Mouse (Mus musculus) kidney, postnatal 4 days (tissue): ENCODE measurements at regions not wholly inside any gene's neighbourhood (a gene's known extent, or its start where the extent isn't known, plus 50 kb on each side); places are given as distances from the start of the nearest gene placed in this dataset.

Experiments used
- DNase-seq, 2 experiments: peaks; one replicate each; pipeline ENCODE4 v3.0.0; 2021; ENCODE audit warnings: mixed read lengths in 2 of 2

GRCm38 (mm10) chr7:36090291-36091123 is 287.7 kb upstream of the Zfp507 start:
- peak; percentile 44 to 60 for DNase-seq

GRCm38 (mm10) chr7:36087598-36087997 is 284.8 kb upstream of the Zfp507 start:
- no peak for DNase-seq

- peak in 1 of 2 experiments; percentile 31 for DNase-seq
Measured at GRCm38 (mm10) chr7:36078666-36079065, 275.9 kb upstream of the Zfp507 start.

GRCm38 (mm10) chr7:36078089-36078654 is 275.4 kb upstream of the Zfp507 start:
- DNase-seq = no peak

GRCm38 (mm10) chr7:36077271-36077670 is 274.5 kb upstream of the Zfp507 start:
- DNase-seq = no peak

- DNase-seq = peak; percentile 20 to 45
Measured at GRCm38 (mm10) chr7:36076021-36076441, 273.2 kb upstream of the Zfp507 start.

GRCm38 (mm10) chr7:36071774-36072173 is 269.0 kb upstream of the Zfp507 start:
- DNase-seq = peak; percentile 72 to 76

GRCm38 (mm10) chr7:36066725-36067124 is 263.9 kb upstream of the Zfp507 start:
- no peak for DNase-seq

GRCm38 (mm10) chr7:36061679-36062078 is 258.9 kb upstream of the Zfp507 start:
- DNase-seq = no peak

GRCm38 (mm10) chr7:36060426-36060825 is 257.6 kb upstream of the Zfp507 start:
- DNase-seq = no peak

- DNase-seq = no peak
Measured at GRCm38 (mm10) chr7:36046053-36046452, 243.2 kb upstream of the Zfp507 start.

GRCm38 (mm10) chr7:36031881-36032280 is 229.1 kb upstream of the Zfp507 start:
- DNase-seq = no peak

GRCm38 (mm10) chr7:36023015-36023414 is 220.2 kb upstream of the Zfp507 start:
- DNase-seq = no peak

GRCm38 (mm10) chr7:36022489-36022888 is 219.7 kb upstream of the Zfp507 start:
- no peak for DNase-seq

- peak; percentile 44 to 64 for DNase-seq
Measured at GRCm38 (mm10) chr7:36016926-36017753, 214.3 kb upstream of the Zfp507 start.

GRCm38 (mm10) chr7:35996609-35997008 is 193.8 kb upstream of the Zfp507 start:
- no peak for DNase-seq

GRCm38 (mm10) chr7:35992511-35992910 is 189.7 kb upstream of the Zfp507 start:
- DNase-seq = peak in 1 of 2 experiments; percentile 5

GRCm38 (mm10) chr7:35991141-35991540 is 188.3 kb upstream of the Zfp507 start:
- no peak for DNase-seq

- peak; percentile 10 to 12 for DNase-seq
Measured at GRCm38 (mm10) chr7:35989456-35989855, 186.7 kb upstream of the Zfp507 start.

- peak; percentile 49 to 68 for DNase-seq
Measured at GRCm38 (mm10) chr7:35988449-35989109, 185.8 kb upstream of the Zfp507 start.

- DNase-seq = no peak
Measured at GRCm38 (mm10) chr7:35977986-35978385, 175.2 kb upstream of the Zfp507 start.

- DNase-seq = peak; percentile 30 to 32
Measured at GRCm38 (mm10) chr7:35958731-35959130, 155.9 kb upstream of the Zfp507 start.

- peak; percentile 14 to 33 for DNase-seq
Measured at GRCm38 (mm10) chr7:35958052-35958451, 155.2 kb upstream of the Zfp507 start.
